Mouse (Mus musculus) thymus, postnatal 0 days (tissue): ENCODE data around the gene Xxylt1. TPM values are rescaled to one million over a fixed set of nuclear protein-coding genes. Genes with fewer than 3 reads are reported as not detected.

Source experiments
- DNase-seq: peaks from one replicate; pipeline ENCODE4 v3.0.0-alpha.2; 2015; ENCODE audit warnings: low spot score
- polyA plus RNA-seq: library from polyadenylated mRNA; unstranded; fragments of >200 nt; fragmentation: Nextera tagmentation; extraction: Ambion mirVana; gene quantifications from 2 replicates; pipeline ENCODE4 v1.2.1, GENCODE M21; 2015

The Xxylt1 gene
- 7.6 and 9.0 TPM in 2 replicates for polyA plus RNA-seq

DNA sequence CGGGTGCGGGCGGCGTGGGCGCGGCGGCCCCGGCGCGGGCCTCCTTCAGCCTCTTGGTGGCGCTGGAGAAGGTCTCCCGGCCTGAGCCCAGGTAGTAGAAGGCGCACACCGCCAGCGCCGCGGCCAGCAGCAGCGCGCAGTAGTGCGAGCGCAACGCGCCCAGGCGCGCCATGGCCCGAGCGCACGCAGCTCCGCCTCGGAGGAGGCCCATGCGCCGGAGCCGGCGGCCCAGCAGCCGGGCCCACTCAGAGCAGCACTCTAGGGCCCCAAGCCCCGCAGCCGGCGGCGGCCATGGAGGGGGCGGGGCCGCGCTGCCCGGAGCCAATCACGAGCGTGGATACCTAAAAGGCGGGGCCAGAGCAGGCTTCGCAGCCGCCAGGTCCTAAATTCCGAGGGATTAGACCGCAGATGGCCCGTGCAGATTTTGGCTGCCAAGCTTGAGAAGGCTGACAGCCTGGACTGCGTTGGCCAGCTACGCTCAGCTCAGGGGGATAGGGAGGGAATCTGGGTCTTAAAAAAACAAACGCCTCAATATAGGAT, at the start of gene Xxylt1:
Gene Xxylt1, minus strand, starts transcription at position 308 of the 540 bp plus-strand sequence.
- peak; percentile 93 for DNase-seq

DNA sequence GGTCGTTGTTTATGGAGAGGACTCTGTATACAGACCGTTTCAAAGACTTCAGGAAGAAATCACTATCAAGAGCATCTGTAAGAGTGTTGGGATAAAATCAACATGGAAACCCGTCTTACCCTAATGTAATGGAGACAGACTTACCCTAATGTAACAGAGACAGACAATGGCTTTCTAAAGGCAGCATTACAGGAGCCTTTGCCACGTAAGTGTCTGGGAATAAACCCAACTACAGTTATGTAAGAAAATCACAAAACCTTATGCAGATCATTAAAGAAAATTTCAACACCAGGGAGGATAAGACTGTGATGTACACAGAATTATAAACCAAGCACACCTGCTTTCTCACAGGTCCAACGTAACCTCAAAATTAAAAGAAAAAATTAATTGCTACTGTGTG, 46.9 kb upstream of the Xxylt1 start:
- no peak for DNase-seq

DNA sequence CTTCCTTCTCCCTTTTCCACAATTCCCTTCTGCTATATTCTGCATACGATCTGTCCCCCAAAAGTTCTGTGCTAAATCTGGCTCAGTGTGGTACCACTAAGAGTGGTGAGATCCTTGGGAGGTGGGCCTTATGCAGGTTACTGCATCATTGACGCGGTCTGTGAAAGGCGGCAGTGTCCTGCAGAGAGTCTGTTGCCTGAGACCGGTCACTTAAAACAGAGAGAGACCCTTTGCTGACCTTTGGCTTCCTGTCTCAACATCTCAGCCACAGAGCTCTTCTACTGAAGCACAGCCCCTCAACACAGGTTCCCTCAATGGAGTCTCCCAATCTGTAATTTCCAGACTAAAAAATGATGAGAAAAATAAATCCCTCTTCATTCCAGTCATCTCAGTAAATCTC, 43.8 kb upstream of the Xxylt1 start:
- no peak for DNase-seq

- no peak for DNase-seq
Measured at GRCm38 (mm10) chr16:31121612-31122011, 40.4 kb upstream of the Xxylt1 start.

DNA sequence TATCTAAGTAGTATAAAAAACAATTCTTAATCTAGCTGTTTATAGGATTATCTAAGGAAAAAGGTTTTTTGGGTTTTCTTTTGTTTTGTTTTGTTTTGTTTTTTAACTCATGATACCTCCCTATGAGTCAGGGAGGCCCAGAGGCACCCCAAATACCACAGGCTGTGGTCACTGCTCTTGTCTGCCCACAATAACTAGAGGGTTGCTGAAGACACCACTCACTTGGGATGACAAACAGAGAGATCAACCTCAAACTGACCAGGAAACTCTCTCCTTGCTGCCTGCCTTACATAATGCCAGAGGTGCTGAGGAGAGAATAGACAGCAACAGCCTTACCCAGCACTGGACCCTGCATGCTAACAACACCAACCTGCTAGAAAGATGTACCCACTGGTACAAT, 32.4 kb upstream of the Xxylt1 start:
- no peak for DNase-seq

- DNase-seq: no peak
Measured at GRCm38 (mm10) chr16:31101352-31101751, 20.1 kb upstream of the Xxylt1 start.

- no peak for DNase-seq
Measured at GRCm38 (mm10) chr16:31099906-31100305, 18.7 kb upstream of the Xxylt1 start.

GRCm38 (mm10) chr16:31094036-31094435, 12.8 kb upstream of the Xxylt1 start:
- DNase-seq: no peak

- no peak for DNase-seq
Measured at GRCm38 (mm10) chr16:31093186-31093585, 12.0 kb upstream of the Xxylt1 start.

GRCm38 (mm10) chr16:31081891-31082290, 659 bp upstream of the Xxylt1 start:
- no peak for DNase-seq

- peak; percentile 45 for DNase-seq
Measured at GRCm38 (mm10) chr16:31080573-31081051, 620 bp downstream of the Xxylt1 start.

GRCm38 (mm10) chr16:31077396-31077795, 3.8 kb downstream of the Xxylt1 start:
- DNase-seq: no peak

DNA sequence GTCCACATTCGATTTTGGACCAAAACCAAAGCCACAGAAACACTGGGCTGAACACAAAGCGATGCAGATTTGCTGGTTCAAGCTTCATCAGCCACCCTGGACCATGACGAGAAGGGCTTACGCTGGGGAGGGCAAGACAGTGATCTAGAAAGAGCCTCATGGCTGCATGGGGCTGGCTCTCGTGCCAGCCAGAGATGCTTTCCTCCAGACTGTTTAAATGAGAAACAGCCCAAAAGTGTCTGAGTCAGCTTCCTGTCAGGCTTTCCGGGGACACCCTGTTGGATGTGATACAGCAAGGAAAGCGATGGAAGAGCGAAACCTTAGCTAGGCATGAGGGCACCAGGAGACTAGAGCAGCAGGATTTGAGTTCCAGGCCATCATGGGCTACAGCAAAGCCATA, 4.8 kb downstream of the Xxylt1 start:
- no peak for DNase-seq

GRCm38 (mm10) chr16:31074324-31074908, 6.8 kb downstream of the Xxylt1 start:
- DNase-seq: no peak

GRCm38 (mm10) chr16:31071731-31072130, 9.5 kb downstream of the Xxylt1 start:
- no peak for DNase-seq

DNA sequence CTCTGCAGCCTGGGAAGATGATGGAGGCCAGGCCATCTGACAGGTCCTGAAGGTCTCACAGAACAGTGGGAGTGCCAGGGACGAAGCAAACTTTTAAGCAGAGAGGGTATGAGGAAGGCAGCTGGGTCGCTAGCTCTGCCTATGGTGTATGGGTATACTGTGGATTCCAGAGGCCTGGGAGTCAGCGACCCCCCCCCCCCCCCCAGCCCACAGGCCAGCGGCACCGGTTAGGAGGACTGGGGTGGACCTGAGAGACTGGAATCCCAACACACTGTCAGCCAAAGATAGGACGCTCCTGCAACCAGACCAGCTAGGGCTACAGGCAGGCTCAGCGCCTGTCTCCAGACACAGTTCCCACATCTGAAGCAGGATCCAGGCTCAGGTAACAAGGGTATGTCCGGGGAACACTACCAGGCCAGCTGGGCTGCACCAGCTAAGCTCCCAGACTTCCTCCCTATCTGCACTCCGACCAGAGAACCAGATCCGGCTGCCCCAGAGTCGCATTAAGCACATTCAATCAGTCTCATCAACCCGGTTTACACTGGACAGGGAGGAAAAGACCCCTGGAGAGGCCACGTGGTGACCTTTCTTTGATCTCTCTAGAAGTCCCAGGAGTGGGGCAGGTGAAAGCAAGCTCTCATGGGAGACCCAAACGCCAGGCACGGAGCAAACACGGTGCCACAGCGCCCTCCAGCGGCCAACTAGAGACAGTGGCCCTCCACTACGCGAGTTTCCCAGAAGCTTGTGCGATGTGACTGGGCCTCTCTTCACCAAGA, 10.7 kb downstream of the Xxylt1 start:
- DNase-seq: peak; percentile 86

- DNase-seq: no peak
Measured at GRCm38 (mm10) chr16:31069211-31070166, 11.7 kb downstream of the Xxylt1 start.

- DNase-seq: no peak
Measured at GRCm38 (mm10) chr16:31068280-31068679, 13.0 kb downstream of the Xxylt1 start.

- peak; percentile 72 for DNase-seq
Measured at GRCm38 (mm10) chr16:31066344-31067098, 14.7 kb downstream of the Xxylt1 start.

GRCm38 (mm10) chr16:31064782-31065181, 16.4 kb downstream of the Xxylt1 start:
- DNase-seq: no peak

GRCm38 (mm10) chr16:31062918-31063317, 18.3 kb downstream of the Xxylt1 start:
- no peak for DNase-seq
